In genomic region chr19:21174636-21175035, GRCm38 (mm10) we compare ENCODE assay signal across 11 mouse cellular contexts.
A peak's percentile ranks its signal among the peaks of the same experiment; 100 is the strongest.
DNase-seq lines count a peak whose midpoint lies in the region; ATAC-seq lines count a peak whose summit lies in the region.
"Had no signal": no experiment of that assay in that cellular context is flagged by ENCODE, and none has a peak within 500 bp of the region (broad histone marks: within the 10 kb centered on the region; RNA-seq: fewer than 3 reads in every experiment).

No protein-coding gene starts in this region.

- H3K4me3 ChIP-seq in liver, embryonic 13.5 days (replicated peaks), result no peak overlapping the region
- no peak overlapping the region for H3K4me3 ChIP-seq in forebrain, embryonic 13.5 days
- H3K4me3 ChIP-seq: layer of hippocampus, adult 2 months; neural tube, embryonic 13.5 days had no signal

- no peaks in the 10 kb centered on the region for H3K4me1 ChIP-seq in liver, embryonic 13.5 days (replicated peaks)
- H3K4me1 ChIP-seq in forebrain, embryonic 13.5 days, result no peaks in the 10 kb centered on the region

- no peak overlapping the region for H3K4me2 ChIP-seq in liver, embryonic 13.5 days
- H3K4me2 ChIP-seq in forebrain, embryonic 13.5 days, result no peak overlapping the region
- H3K4me2 ChIP-seq: neural tube, embryonic 13.5 days had no signal

- no peaks in the 10 kb centered on the region for H3K36me3 ChIP-seq in liver, embryonic 13.5 days
- H3K36me3 ChIP-seq in forebrain, embryonic 13.5 days (ENCODE audit: poor library complexity, severe bottlenecking), result no peaks in the 10 kb centered on the region
- H3K36me3 ChIP-seq: neural tube, embryonic 13.5 days had no signal

- H3K27ac ChIP-seq in liver, embryonic 13.5 days, result no peak overlapping the region
- H3K27ac ChIP-seq in forebrain, embryonic 13.5 days, result no peak overlapping the region
- H3K27ac ChIP-seq: layer of hippocampus, adult 2 months; neural tube, embryonic 13.5 days had no signal

- ATAC-seq in liver, embryonic 13.5 days (ENCODE audit: low read depth), result 0 out of 2 replicates have a peak, but pooled peaks have one; percentile 29
- no peak for ATAC-seq in forebrain, embryonic 13.5 days
- ATAC-seq: Patski had no signal

- no peaks in the 10 kb centered on the region for H3K9me3 ChIP-seq in liver, embryonic 13.5 days (replicated peaks)
- H3K9me3 ChIP-seq in forebrain, embryonic 13.5 days (replicated peaks), result no peaks in the 10 kb centered on the region
- H3K9me3 ChIP-seq: neural tube, embryonic 13.5 days had no signal

- DNase-seq in adrenal gland, adult 2 months, result peak; percentile 73
- no peak for DNase-seq in adrenal gland, postnatal 4 days (ENCODE audit: low spot score in 2 of 2)
- DNase-seq in liver, embryonic 13.5 days, result no peak
- DNase-seq in liver, result no peak
- peak; percentile 64 for DNase-seq in adrenal gland, postnatal 14 days
- DNase-seq in mesoderm, embryonic 11.5 days (ENCODE audit: low read depth, low spot score), result peak; percentile 43
- DNase-seq in left cerebral cortex, postnatal 10 days (ENCODE audit: extremely low spot score in 1 of 2, low spot score in 2 of 2), result no peak

- intact Hi-C loops in left cerebral cortex, postnatal 10 days (cut with DNase I), result no loop called here

- H3K27me3 ChIP-seq in liver, embryonic 13.5 days, result no peaks in the 10 kb centered on the region
- no peaks in the 10 kb centered on the region for H3K27me3 ChIP-seq in forebrain, embryonic 13.5 days
- H3K27me3 ChIP-seq: neural tube, embryonic 13.5 days; Patski had no signal

- 43% methylated on average over 5 of the region's 5 CpGs for WGBS in liver, embryonic 13.5 days (ENCODE audit: insufficient replicate concordance)
- WGBS in forebrain, embryonic 13.5 days, result 51% methylated on average over 5 of the region's 5 CpGs

- no peak overlapping the region for H3K9ac ChIP-seq in liver, embryonic 13.5 days
- no peak overlapping the region for H3K9ac ChIP-seq in forebrain, embryonic 13.5 days
- H3K9ac ChIP-seq: neural tube, embryonic 13.5 days had no signal

Comparison
In these comparisons a context has a peak if more than half of its experiments do, and no peak if none do; other contexts are left out.
1. DNase-seq: peak in adrenal gland, adult 2 months (single experiment), adrenal gland, postnatal 14 days (single experiment) and mesoderm, embryonic 11.5 days (single experiment); none in adrenal gland, postnatal 4 days (0 of 2), liver, embryonic 13.5 days (single experiment), liver (single experiment) and left cerebral cortex, postnatal 10 days (0 of 2).